Mouse (Mus musculus) midbrain, embryonic 11.5 days (tissue): Measurements from ENCODE around the gene Mgat4a. TPM values are rescaled to one million over a fixed set of nuclear protein-coding genes. Genes with fewer than 3 reads are reported as not detected.

ENCODE experiments used
- ATAC-seq: fragments of 200-750 bp; cut with Nextera tagmentation; 2 replicates; pipeline ENCODE4 v1.8.0; 2017; ENCODE audit warnings: moderate TSS enrichment, moderate library complexity; ENCODE audit not compliant: low FRiP score
- DNase-seq: peaks from one replicate; pipeline ENCODE4 v3.0.0; 2015; ENCODE audit warnings: low spot score; ENCODE audit errors: missing footprints
- H3K27ac ChIP-seq: fragments of 300-500 bp; sonication (generic); 2 replicates; pipeline ENCODE4 v1.5.1; 2014; ENCODE audit warnings: low read depth, low read length
- H3K27me3 ChIP-seq: fragments of 300-500 bp; sonication (generic); 2 replicates; pipeline ENCODE4 v1.6.1; 2014; ENCODE audit warnings: mild to moderate bottlenecking, low read length, moderate library complexity, mixed read lengths; ENCODE audit not compliant: control insufficient read depth, insufficient read depth
- H3K36me3 ChIP-seq: fragments of 300-500 bp; sonication (generic); 2 replicates; pipeline ENCODE4 v1.6.1; 2014; ENCODE audit warnings: mild to moderate bottlenecking, low read length, moderate library complexity, mixed read lengths; ENCODE audit not compliant: control insufficient read depth, insufficient read depth
- H3K4me1 ChIP-seq: fragments of 300-500 bp; sonication (generic); 2 replicates; pipeline ENCODE4 v1.6.1; 2014; ENCODE audit warnings: low read length; ENCODE audit not compliant: control insufficient read depth, insufficient read depth
- H3K4me2 ChIP-seq: fragments of 300-500 bp; sonication (generic); 2 replicates; pipeline ENCODE4 v1.6.1; 2014; ENCODE audit warnings: mild to moderate bottlenecking, moderate library complexity
- H3K4me3 ChIP-seq: fragments of 300-500 bp; sonication (generic); 2 replicates; pipeline ENCODE4 v1.5.1; 2014; ENCODE audit warnings: low read depth, low read length
- H3K9ac ChIP-seq: fragments of 300-500 bp; sonication (generic); 2 replicates; pipeline ENCODE4 v1.6.1; 2014; ENCODE audit warnings: low read length
- H3K9me3 ChIP-seq: fragments of 300-500 bp; sonication (generic); 2 replicates; pipeline ENCODE4 v1.6.1; 2016; ENCODE audit warnings: low read length; ENCODE audit not compliant: control insufficient read depth
- WGBS: fragments of 180-500 bp; shearing (Covaris S2); extraction: QIAGEN DNeasy Blood & Tissue Kit; methylation state at CpG from one replicate; pipeline ENCODE4 v1.1.7; 2014; 5-methylcytosine and 5-hydroxymethylcytosine counted together
- polyA plus RNA-seq: library from polyadenylated mRNA; unstranded; fragments of >200 nt; fragmentation: Nextera tagmentation; extraction: Ambion mirVana; gene quantifications from 2 replicates; pipeline ENCODE4 v1.2.1, GENCODE M21; 2014

Gene Mgat4a
- polyA plus RNA-seq, 1 experiment from 2014 or later, result 5.7 TPM

- no peak for DNase-seq
- peak overlapping the region; percentile 89 for H3K9ac ChIP-seq
- H3K4me2 ChIP-seq, result peak overlapping the region; percentile 72
- peaks cover 13% of the 10 kb centered on the region for H3K4me1 ChIP-seq
- no peaks in the 10 kb centered on the region for H3K9me3 ChIP-seq
- peak; percentile 53 for ATAC-seq
- WGBS, result 2% methylated on average over 40 of the region's 40 CpGs
- H3K36me3 ChIP-seq, result peaks cover 7% of the 10 kb centered on the region
- no peaks in the 10 kb centered on the region for H3K27me3 ChIP-seq
- peak overlapping the region; percentile 89 for H3K4me3 ChIP-seq
- H3K27ac ChIP-seq, result no peak overlapping the region
These were observed 110.4 kb downstream of the Mgat4a start for GRCm38 (mm10) chr1:37430297-37430840.

- no peaks in the 10 kb centered on the region for H3K27me3 ChIP-seq
- H3K4me3 ChIP-seq, result peak within 1 kb of the TSS; percentile 89
- peaks cover 7% of the 10 kb centered on the region for H3K36me3 ChIP-seq
- ATAC-seq, result peak; percentile 98
- H3K4me2 ChIP-seq, result peak within 1 kb of the TSS; percentile 85
- H3K9ac ChIP-seq, result peak within 1 kb of the TSS; percentile 89
- no peaks in the 10 kb centered on the region for H3K9me3 ChIP-seq
- peaks cover 13% of the 10 kb centered on the region for H3K4me1 ChIP-seq
- H3K27ac ChIP-seq, result no peak within 1 kb of the TSS
- peak; percentile 98 for DNase-seq
- WGBS, result 4% methylated on average over 57 of the region's 57 CpGs
These were observed 111.2 kb downstream of the Mgat4a start, which contains the start of the genes Coa5 and Unc50 for GRCm38 (mm10) chr1:37429366-37430296. Gene Coa5, minus strand, starts transcription at chr1:37430103. Gene Unc50, plus strand, starts transcription at chr1:37430139.

DNA sequence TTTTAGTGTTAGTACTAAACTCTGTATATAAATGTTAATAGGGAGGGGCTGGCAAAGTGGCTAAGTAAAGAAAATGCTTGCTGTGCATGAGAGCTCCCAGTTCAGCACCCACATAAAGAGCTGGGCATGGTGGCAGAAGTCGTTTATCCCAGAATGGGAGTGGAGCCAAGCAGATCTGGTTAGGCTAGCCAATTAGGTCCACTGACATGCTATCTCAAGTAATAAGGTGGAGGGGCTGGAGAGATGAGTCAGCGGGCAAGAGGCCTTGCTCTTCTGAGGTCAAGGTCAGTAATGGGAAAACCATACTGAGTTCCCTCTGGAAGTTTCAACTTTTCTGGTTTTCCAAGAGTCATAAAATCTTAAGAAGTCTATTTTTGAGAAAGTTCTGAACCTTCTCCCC lies 111.9 kb downstream of the Mgat4a start:
- WGBS, result 69% methylated on average over 2 of the region's 2 CpGs
- Histone ChIP-seq H3K4me1 (peaks cover 13% of the 10 kb centered on the region), H3K4me2 (peak overlapping the region; percentile 85), H3K9me3 (0 out of 2 replicates have a peak, but pooled peaks cover 5% of the 10 kb centered on the region), H3K27me3 (no peaks in the 10 kb centered on the region), H3K36me3 (peaks cover 6% of the 10 kb centered on the region), H3K9ac (no peak overlapping the region), H3K27ac (no peak overlapping the region), H3K4me3 (peak overlapping the region; percentile 89)
- DNase-seq (no peak), ATAC-seq (no peak)

- Histone ChIP-seq H3K9ac (no peak overlapping the region), H3K36me3 (peaks cover 3% of the 10 kb centered on the region; the same call in 1 of the 2 replicates), H3K27me3 (no peaks in the 10 kb centered on the region), H3K27ac (no peak overlapping the region), H3K4me1 (peaks cover 13% of the 10 kb centered on the region), H3K9me3 (0 out of 2 replicates have a peak, but pooled peaks cover 5% of the 10 kb centered on the region), H3K4me3 (no peak overlapping the region), H3K4me2 (no peak overlapping the region)
- ATAC-seq, result no peak
- 96% methylated on average over 8 of the region's 8 CpGs for WGBS
- no peak for DNase-seq
These were observed 113.5 kb downstream of the Mgat4a start for GRCm38 (mm10) chr1:37427144-37427875.

- peaks cover 5% of the 10 kb centered on the region; the same call in 1 of the 2 replicates for H3K36me3 ChIP-seq
These were observed 121.4 kb downstream of the Mgat4a start for GRCm38 (mm10) chr1:37419420-37419819.

DNA sequence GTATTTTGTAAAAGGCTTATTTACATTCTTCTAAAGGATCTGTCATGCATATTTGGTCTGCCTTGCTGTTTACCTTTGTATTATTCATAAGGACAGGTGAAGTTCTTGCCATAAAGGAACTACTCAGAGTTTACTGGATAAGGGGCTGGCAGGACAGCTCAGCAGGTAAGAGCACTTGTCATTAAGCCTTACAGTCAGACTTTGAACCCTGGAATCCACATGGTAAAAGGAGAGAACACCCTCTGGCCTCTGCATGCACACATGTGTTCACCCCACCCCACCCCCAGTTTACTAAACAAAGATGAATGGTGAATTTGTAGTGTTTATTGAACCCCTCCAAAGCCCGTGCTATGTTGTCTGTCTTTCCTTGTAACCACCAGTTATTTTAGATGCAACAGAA lies 125.4 kb downstream of the Mgat4a start:
- ATAC-seq (no peak), DNase-seq (no peak)
- no peak overlapping the region for H3K4me2 ChIP-seq
- H3K27me3 ChIP-seq, result no peaks in the 10 kb centered on the region
- H3K27ac ChIP-seq, result no peak overlapping the region
- no peaks in the 10 kb centered on the region for H3K4me1 ChIP-seq
- WGBS, result 87% methylated on average over 1 of the region's 1 CpGs
- no peak overlapping the region for H3K9ac ChIP-seq
- peaks cover 2% of the 10 kb centered on the region; the same call in 1 of the 2 replicates for H3K36me3 ChIP-seq
- H3K9me3 ChIP-seq, result no peaks in the 10 kb centered on the region
- H3K4me3 ChIP-seq, result no peak overlapping the region

More at GRCm38 (mm10) chr1:37419420-37419819, 121.4 kb downstream of the Mgat4a start:
- no peak for ATAC-seq
- no peak overlapping the region for H3K4me3 ChIP-seq
- H3K27ac ChIP-seq, result no peak overlapping the region
- H3K27me3 ChIP-seq, result no peaks in the 10 kb centered on the region
- H3K9ac ChIP-seq, result no peak overlapping the region
- H3K4me2 ChIP-seq, result no peak overlapping the region
- 97% methylated on average over 1 of the region's 1 CpGs for WGBS
- H3K9me3 ChIP-seq, result 0 out of 2 replicates have a peak, but pooled peaks cover 5% of the 10 kb centered on the region
- H3K4me1 ChIP-seq, result no peaks in the 10 kb centered on the region
- DNase-seq, result peak; percentile 89

GRCm38 (mm10) chr1:37409647-37410046 lies 131.2 kb downstream of the Mgat4a start:
- no peak for DNase-seq

GRCm38 (mm10) chr1:37408678-37409077 lies 132.1 kb downstream of the Mgat4a start:
- H3K36me3 ChIP-seq, result no peaks in the 10 kb centered on the region
- H3K4me1 ChIP-seq, result no peaks in the 10 kb centered on the region
- no peaks in the 10 kb centered on the region for H3K27me3 ChIP-seq
- H3K4me2 ChIP-seq, result no peak overlapping the region
- no peak overlapping the region for H3K9ac ChIP-seq
- no peak for DNase-seq
- H3K27ac ChIP-seq, result no peak overlapping the region
- no peak overlapping the region for H3K4me3 ChIP-seq
- H3K9me3 ChIP-seq, result no peaks in the 10 kb centered on the region
- 82% methylated on average over 3 of the region's 3 CpGs for WGBS
- no peak for ATAC-seq

More at GRCm38 (mm10) chr1:37409647-37410046, 131.2 kb downstream of the Mgat4a start:
- Histone ChIP-seq H3K4me3 (no peak overlapping the region), H3K27ac (no peak overlapping the region), H3K36me3 (no peaks in the 10 kb centered on the region), H3K27me3 (no peaks in the 10 kb centered on the region), H3K9me3 (no peaks in the 10 kb centered on the region), H3K4me2 (no peak overlapping the region), H3K9ac (no peak overlapping the region), H3K4me1 (no peaks in the 10 kb centered on the region)
- no peak for ATAC-seq
